Mouse (Mus musculus) CD8-positive naive resting alpha-beta T cell, adult 2 months (primary cell): ENCODE data around the gene Timm10.

Experiments
- DNase-seq, 2 experiments: peaks; one replicate each; pipeline ENCODE4 v3.0.0; 2022; ENCODE audit warnings: low read depth in 2 of 2, low spot score in 2 of 2

The Timm10 gene

DNA sequence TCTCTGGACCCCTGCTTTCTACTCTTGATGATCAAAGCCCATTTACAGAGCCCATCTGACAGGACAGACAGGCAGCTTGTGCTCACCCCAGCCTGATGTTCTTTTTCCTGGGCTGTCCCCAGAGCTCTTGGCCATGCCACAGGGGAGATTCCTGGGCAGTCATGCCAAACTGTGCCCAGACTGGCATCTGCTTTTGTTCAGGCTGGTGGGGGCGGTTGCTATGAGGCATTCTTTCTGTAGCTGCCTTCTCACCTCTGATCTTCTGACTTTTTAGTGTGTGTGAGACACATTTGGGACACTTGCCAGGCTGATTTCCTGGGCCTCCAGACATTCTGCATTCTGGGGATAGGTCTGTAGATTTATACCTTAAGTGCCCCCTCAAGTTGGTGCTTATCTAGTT, 31.8 kb downstream of the Timm10 start:
- DNase-seq: no peak

DNA sequence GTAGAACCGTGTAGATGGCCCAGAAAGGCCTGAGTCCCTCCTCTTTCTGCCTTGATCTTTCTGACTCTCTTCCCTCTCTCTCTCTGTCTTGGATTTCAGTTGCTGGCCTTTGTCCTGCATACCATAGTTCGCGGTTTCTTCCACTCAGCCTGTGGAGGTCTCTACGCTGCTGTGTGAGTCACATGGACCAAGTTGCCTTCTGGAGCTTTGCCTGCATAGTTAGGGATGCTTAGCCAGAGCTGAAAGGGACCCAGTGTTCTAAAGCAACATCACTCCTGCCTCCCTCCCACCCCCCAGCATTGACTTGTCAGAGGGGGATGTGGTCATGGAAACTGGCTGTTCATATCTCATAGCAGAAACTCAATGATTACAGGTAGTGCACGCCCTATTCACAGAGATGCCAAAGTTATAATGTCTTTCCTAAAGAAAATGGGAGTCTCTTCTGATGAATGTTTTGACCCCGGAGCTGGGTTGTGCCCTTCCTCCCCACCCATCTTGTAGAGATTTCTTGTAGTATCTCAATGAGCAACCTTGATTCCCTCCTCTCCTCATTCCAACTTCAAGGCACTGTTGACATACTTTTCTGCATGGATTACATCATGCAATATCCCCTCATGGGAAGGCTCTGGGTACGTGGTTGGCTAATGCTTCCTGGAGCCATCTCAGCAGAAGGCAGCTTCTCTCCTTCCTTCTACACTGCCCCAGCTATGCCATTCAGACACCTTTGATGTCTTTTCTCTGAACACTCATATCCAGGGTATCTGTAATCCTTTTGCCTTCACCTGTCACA, 33.4 kb downstream of the Timm10 start:
- no peak for DNase-seq

DNA sequence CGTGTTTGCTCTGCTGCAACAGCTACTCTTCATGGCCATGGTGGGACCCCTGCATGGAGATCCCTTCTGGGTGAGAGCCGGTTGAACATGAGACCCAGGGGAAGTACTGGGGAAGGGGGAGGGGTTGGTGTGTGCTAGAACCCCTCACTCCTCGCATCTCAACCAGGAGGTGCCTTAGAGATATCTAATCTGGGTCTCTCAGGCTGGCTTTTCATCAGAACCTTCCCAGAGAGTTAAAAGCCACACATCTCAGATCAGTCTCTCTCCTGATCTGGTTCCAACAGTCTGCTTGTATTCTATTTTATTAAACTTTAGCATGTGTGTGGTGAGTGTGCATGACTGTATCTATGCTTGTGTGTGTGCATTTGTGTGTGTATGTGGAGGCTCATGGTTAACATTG, 34.6 kb downstream of the Timm10 start:
- no peak for DNase-seq

DNA sequence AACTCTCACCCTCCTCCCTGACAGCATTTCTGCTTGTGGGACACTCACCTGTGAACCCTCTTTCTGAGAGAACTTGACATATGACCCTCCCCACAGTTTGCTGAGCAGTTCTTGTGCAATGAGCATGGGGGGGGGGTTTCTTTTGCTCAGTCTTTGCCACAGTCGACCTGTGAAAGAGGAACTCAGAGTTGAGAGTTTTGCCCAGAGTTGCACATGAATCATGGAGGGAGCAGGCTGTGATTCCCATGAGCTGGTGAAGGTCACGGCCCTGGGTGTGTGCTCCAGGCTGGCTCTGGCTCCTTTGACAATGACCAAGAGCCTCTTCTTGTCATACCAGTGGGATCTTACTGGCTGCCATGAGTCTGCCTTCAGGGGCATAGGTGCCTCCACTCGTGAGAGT, 35.4 kb downstream of the Timm10 start:
- no peak for DNase-seq

DNA sequence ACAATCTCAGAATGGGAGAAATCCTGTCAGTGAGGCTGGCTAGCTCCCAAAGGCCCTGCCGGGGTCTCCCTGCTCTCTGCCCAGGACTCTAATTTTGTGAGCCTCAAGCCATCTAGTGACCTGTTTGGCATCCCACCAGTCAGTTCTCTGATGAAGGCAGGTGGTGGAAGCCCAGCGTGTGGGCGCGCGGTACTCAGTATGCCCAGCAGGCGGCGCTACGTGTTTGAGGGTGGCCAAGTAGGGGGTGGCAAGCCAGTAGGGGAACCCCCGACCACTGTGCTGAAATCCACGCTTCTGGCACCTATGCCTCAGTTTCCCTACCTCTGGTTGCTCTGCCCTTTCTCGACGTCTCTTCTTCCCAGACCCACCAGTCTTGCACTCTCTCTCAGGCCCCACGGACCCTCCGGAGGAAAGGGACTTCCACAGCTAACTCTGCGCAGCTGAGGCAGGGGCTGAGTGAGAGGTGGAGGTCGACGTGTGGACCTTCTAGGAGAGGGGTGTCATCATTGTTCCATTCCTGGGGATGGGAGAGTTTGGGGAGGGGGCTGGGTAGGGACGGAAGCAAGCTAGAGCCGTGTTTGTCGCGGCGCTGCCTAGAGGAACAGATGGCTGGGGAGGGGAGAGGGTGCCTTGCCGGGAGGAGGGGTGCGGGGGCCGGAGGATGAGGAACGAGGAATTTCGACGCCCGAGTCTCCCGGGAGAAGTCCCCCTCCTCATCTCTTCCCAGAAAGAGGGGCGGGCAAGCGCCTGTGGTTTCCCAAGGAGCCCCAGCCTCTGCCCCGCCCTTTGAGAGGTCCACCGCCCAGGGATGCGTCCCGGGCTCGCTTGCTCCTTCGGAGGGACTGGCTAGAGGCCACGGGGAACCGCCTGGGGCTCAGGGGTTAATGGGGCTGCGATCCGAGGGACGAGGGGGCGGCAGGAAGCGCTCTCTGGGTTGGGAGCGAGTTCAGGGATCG, 39.1 kb downstream of the Timm10 start:
- peak; percentile 34 to 41 for DNase-seq

DNA sequence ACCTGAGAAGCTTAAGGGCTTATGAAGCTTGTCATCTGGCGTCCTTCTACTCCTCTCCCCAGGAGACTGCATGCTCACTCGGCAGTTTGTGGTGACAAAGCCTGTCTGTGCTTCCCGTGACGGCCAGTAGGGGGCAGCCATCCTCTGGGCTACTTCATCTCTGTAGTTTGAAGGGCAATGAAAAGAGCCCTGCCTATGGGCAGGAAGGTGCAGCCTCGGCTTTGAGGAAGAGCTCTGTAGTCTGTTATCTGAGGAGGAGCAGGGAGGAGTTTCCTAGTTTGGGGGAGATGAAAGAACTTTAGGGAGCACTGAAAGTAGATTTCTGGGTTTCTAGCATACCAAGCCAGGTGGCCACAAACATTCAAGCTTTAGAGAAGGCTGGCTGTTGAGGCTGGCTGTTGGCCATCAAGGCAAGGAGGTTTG, 41.7 kb downstream of the Timm10 start:
- DNase-seq: peak; percentile 30 to 48

DNA sequence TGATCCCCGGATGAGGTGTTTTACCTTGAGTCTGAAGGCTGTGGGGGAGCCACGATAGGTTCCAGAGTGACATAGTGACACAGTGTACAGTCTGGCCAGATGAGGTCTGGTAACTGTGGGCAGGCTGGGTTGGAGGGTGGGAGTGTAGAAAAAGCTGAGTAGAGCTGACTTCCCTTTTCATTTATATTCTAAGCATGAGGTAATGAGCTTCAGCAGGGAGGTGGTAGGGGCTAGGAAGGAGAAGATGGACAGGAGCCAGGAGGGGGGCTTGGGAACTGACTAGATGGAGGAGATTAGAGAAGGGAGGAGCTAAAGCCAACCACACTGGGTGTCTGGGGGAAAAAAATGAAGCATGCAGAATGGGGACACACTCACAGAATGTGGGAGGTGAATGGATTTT, 42.2 kb downstream of the Timm10 start:
- no peak for DNase-seq

DNA sequence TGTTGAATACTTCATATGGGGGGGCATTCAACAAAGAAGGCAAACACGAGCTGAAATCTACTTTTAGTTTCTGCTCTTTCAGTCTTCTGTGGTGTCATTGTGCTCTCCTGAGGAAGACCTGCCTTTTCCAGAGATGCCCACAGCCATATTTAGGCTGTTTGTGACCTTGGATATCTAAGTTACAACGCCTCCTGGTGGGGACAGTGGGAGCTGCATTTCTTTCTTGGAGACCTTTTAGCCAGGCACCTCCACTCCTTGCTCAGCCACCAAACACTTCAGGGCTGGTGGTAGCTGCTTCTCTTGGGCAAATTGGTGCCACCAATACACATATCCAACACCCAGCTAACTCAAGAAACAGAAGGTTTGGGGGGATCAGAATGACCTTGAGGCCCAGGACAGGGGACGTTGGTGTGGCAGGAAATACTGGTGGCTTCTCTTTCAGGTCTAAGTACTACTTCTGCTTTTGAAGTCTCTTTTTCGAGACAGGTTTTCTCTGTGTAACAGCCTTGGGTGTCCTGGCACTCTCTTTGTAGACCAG, 43.9 kb downstream of the Timm10 start:
- DNase-seq: no peak

DNA sequence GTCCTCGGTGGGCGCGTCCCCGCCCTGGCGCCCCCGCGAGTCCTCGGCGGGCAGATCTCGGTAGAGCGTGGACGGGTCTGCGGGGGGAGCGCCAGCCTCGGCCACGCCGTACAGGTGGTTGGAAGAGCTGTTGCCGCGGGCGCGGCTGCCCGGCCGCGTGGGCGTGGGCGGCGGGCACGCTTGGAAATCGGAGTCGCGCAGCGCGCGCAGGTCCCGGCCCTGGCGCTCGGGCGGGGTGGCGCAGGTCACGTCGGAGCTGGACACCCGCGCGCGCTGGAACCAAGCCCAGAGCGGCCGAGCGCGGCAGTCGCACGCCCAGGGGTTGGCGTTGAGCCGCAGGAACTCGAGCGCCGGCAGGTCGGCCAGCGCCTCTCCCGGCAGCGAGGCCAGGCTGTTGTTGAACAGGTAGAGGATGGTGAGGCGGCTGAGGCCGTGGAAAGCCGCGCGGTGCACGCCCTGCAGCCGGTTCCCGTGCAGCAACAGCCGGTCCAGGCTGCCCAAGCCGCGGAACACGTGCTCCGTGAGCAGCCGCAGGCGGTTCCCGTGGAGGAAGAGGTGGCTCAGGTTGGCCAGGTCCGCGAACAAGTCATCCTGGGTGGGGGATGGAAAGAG, 45.4 kb downstream of the Timm10 start:
- no peak for DNase-seq

DNA sequence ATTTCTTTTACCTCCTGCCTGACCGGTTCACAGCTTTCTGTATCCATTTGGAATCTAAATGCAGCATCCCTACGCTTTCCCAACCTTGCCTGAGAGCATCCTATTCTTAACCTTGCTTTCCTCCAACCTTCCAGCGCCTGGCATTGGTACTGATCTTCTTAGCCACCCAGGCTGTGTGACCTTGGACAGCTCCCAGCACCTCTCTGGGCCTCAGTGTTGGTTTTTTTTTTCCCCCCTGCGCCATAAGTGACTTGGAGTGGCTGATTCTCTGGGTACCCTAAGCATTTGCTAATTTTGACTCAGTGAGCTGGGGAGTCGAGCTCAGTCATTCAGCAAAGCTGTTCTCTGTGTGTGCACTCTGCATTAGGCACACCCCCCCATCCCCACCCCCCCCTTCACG, 49.0 kb downstream of the Timm10 start:
- DNase-seq: no peak
